Mouse (Mus musculus) bone marrow macrophage, adult 2 months (primary cell): ENCODE results near the gene Bcor. TPM values are rescaled to one million over a fixed set of nuclear protein-coding genes. Genes with fewer than 3 reads are reported as not detected.

ENCODE experiments used
- H3K27ac ChIP-seq: 2 replicates; pipeline ENCODE4 v1.5.1; 2012; ENCODE audit warnings: low read depth, low read length; ENCODE audit not compliant: insufficient read depth
- H3K4me1 ChIP-seq: 2 replicates; pipeline ENCODE4 v1.6.1; 2012; ENCODE audit warnings: low read length; ENCODE audit not compliant: control insufficient read depth, insufficient read depth
- H3K4me3 ChIP-seq: 2 replicates; pipeline ENCODE4 v1.5.1; 2012; ENCODE audit warnings: mild to moderate bottlenecking, low read length, moderate library complexity; ENCODE audit not compliant: insufficient read depth
- CTCF ChIP-seq: IDR thresholded peaks from 2 replicates; pipeline ENCODE4 v1.5.1; 2012; ENCODE audit warnings: low read depth, mild to moderate bottlenecking, low read length, moderate library complexity
- POLR2A ChIP-seq: IDR thresholded peaks from 2 replicates; pipeline ENCODE4 v1.6.1; 2012; ENCODE audit warnings: mild to moderate bottlenecking, low read depth, low read length, borderline replicate concordance
- polyA plus RNA-seq: library from polyadenylated mRNA; stranded (reverse); fragments of >200 nt; gene quantifications from 2 replicates; pipeline ENCODE4 v1.2.4, GENCODE M21; 2012; ENCODE audit not compliant: missing spikeins, insufficient read depth, insufficient read length

Bcor gene
- polyA plus RNA-seq, 1 experiment, result 11.4 TPM

DNA sequence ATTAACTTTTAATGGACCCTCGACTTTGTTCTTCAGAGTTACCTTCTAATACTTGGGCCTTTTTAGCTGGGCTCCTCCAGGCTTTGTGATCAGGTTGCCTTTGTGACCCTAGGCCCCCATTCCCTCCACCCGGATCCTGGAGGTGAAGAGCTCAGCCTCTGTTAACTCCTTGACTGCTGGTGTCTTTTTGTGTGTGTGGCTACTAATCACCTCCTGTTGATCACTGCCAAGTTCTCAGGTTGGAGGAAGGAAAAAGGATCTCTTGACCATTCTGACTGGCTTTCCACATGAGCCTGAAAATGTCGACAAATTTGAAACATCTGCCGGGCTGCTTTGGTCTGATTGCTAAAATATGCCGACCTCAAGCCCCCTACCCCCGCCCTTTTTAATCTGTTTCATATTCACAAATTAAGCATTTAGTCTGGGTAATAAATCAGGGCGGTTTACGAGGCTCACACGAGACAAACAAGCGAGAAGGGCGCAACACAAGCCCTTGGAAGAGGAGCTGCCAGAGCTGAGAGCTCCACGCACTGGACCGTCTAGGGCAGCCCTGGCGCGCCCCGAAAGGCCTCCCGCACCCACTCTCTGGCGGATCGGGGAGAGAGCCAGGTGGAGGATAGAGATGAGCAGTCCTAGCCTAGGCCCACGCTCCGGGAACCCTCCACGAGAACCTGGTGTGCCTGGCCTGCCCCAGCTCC is 33.6 kb downstream of the Bcor start:
- peaks cover 25% of the 10 kb centered on the region for H3K4me1 ChIP-seq
- peak overlapping the region; percentile 74 for H3K4me3 ChIP-seq
- no peak for TF ChIP-seq POLR2A
- no peak for TF ChIP-seq CTCF
- no peak overlapping the region for H3K27ac ChIP-seq

DNA sequence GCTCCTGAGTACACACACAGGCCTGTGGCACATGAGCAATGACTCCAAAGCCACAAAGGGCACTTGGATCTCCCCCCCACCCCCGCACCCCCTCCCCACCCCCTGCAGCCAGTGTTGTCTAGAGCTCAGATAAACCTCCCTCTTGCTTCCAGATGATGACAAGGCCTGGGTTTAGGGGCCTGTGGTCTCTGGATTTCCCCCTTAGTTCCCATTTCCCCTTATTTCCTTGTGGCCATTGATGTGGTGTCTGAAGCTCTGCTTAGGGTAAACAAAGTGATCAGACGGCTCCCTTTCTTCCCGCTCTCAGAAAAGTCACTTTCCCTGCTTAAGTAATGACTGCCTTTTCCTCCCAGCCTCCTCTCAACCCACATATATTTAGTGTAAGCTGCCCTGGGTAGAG is 35.6 kb downstream of the Bcor start:
- no peak overlapping the region for H3K4me3 ChIP-seq
- H3K4me1 ChIP-seq, result peaks cover 34% of the 10 kb centered on the region
- TF ChIP-seq CTCF (no peak), POLR2A (no peak)
- peak overlapping the region; percentile 94 for H3K27ac ChIP-seq

DNA sequence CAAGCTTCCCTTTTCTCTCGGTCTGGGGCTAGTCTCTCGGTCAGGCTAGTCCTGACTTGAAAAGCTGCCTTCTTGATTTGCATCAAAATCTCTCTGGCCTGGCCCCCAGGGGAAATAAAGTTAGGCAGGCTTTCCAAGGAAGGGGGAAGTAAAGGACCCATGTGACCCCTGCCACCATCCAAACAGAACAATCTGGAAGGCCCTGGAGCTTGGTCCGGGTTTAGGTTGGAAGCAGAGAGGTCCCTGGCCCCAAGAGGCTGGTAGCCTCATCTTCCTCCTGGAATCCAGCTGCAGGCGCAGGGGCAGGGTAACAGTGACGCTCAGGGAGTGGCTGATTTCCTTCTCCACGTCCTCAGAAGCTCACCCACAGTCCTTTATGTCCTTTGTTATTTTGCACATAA is 36.5 kb downstream of the Bcor start:
- H3K27ac ChIP-seq, result peak overlapping the region; percentile 94
- H3K4me3 ChIP-seq, result no peak overlapping the region
- H3K4me1 ChIP-seq, result peaks cover 34% of the 10 kb centered on the region
- TF ChIP-seq CTCF (no peak), POLR2A (no peak)

DNA sequence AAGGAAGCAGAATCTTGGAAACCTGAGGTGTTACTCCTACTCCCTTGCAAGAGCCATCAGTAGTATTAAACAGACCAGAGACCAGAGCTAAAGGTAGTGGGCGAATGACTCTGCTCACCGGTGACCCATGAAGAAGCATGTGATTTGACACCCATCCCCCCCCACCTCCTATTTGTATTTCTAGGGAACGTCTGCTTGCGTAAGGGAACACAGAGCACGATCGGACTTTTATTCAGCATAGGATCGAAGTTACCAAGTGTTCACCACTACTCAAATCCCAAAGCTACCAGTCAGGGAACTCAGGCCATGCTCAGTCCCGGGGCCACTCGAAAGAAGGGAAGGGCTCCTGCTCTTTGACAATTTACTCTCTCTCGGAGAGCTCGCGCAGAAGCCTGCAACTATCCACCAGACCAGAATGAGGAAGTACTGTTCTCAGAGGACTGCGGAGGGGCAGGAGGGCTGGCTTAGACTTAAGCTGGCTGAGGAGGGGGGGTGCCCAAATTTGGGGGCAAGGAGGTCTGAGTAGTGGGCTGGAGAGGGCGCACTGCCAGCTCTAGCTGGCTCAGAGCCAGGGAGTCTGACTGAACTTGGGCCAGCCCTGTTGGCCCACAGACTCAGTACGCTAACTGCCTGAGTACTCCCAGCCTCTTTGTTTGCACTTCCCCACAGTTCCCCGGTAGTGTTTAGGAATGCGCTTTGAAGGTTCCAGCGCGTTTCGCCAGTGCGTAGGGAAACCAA is 37.4 kb downstream of the Bcor start:
- H3K4me3 ChIP-seq, result peak overlapping the region; percentile 49
- peak overlapping the region; percentile 98 for H3K27ac ChIP-seq
- TF ChIP-seq CTCF, result no peak
- TF ChIP-seq POLR2A, result no peak
- peaks cover 34% of the 10 kb centered on the region for H3K4me1 ChIP-seq

DNA sequence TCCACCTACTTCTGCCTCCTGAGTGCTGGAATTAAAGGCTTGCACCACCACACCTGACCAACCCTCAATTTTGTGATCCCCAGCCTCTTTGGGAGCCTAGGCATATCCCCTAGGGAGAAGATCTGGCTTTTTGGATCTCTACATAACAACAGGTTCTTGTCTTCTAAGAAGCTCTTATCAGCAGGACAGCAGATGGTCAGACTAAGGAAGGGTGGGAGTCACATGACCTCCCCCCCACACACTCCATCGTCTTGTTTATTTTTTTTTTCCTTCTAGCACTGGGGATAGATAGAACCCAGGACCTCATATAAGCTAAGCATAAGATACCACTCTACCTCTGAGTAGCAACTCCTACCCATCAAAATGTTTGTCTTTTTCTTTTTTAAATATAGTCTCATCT is 40.7 kb downstream of the Bcor start:
- TF ChIP-seq CTCF (no peak), POLR2A (no peak)
- Histone ChIP-seq H3K4me3 (no peak overlapping the region), H3K4me1 (peaks cover 17% of the 10 kb centered on the region), H3K27ac (no peak overlapping the region)

DNA sequence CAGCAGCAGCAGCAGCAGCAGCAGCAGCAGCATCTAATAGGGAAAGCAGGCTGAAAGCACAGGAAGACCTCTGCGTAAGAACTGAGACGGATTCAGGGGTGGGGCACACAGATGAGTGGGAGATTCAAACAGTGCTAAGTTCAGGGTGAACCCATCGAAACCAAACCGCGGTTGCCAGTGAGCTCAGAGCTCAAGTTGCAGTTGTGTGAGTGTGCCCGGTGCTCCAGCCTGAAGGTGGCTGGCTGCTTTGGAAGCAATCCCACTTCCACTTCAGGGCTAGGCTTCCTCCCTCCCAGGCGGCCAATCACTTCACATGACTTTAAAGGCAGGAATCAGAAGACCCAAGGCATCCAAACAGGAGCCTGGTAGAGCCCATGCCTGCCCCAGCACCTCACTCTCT is 44.0 kb downstream of the Bcor start:
- H3K27ac ChIP-seq, result no peak overlapping the region
- H3K4me1 ChIP-seq, result peaks cover 9% of the 10 kb centered on the region
- H3K4me3 ChIP-seq, result no peak overlapping the region
- TF ChIP-seq POLR2A, result no peak
- TF ChIP-seq CTCF, result no peak

DNA sequence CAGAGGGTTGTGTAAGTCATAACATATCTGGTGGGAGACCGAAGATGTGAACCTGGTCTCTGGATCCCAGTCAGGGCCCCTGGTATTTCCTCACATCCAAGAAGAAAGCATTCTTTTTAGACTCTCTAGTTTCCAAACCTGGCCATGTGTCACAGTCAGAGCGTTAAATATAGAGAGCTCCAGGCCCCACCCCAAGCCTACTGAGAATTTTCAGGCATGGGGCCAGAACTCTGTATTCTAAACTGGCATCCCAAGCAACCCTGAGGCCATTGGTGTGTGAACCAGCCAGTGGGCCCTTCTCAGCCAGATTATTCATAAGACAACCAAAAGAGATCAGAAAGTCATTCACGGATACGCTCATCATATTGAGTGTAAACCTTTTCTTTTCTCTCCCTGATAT is 48.0 kb downstream of the Bcor start:
- no peak for TF ChIP-seq POLR2A
- TF ChIP-seq CTCF, result no peak
- no peak overlapping the region for H3K27ac ChIP-seq
- 0 out of 2 replicates have a peak, but pooled peaks cover 2% of the 10 kb centered on the region for H3K4me1 ChIP-seq
- H3K4me3 ChIP-seq, result no peak overlapping the region

DNA sequence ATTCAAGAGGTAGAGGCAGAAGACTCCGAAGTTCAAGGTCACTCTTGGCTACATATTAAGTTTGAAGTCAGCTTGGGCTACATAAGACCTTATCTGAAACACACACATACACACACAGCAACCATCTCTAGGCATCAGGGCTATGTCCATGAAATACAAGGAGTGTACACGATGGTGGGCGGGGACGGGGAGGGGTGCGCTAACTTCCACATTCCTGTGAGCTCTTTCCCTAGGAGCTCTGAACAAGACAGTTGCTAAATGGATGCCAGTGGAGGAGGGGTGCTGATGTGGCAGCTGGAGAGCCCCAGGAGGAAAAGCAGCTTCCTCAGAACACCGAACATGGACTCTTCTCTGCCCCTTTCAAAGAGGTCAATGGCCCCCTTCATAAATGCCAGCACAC is 49.6 kb downstream of the Bcor start:
- H3K27ac ChIP-seq, result no peak overlapping the region
- peaks cover 10% of the 10 kb centered on the region for H3K4me1 ChIP-seq
- TF ChIP-seq CTCF (no peak), POLR2A (no peak)
- H3K4me3 ChIP-seq, result no peak overlapping the region

DNA sequence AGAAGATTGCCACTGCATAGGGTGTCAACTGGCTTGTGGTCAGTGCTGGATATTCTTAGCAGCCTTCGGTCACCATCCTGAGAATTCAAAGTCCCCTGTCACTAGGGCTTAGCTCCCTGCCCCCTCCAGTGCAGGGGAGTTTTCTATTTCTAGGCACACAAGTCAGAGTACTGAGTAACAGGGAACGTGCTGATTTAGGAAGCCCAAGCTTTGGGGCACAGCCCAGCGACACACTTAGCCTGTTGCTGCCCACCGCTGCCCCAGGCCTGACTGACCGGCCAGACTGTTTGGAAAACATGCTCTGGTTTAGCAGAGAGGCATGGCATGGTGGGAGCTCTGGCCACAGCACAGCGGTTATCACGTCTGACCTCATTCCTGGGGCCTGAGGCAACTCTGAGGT is 54.8 kb downstream of the Bcor start:
- TF ChIP-seq POLR2A (no peak), CTCF (no peak)
- peak overlapping the region; percentile 46 for H3K27ac ChIP-seq
- no peak overlapping the region for H3K4me3 ChIP-seq
- peaks cover 17% of the 10 kb centered on the region for H3K4me1 ChIP-seq
